Mouse (Mus musculus): Measurements from ENCODE around the gene Flrt2. TPM values are rescaled to one million over a fixed set of nuclear protein-coding genes. Genes with fewer than 3 reads are reported as not detected.
A peak's percentile ranks its signal among the peaks of the same experiment; 100 is the strongest.

Flrt2 gene
- total RNA-seq, 2 experiments from 2014 or later = not detected

GRCm38 (mm10) chr12:95723265-95723664 is 31.2 kb downstream of the Flrt2 start:
- no peak for ATAC-seq (replicated peaks; ENCODE audit: poor library complexity, severe bottlenecking)

GRCm38 (mm10) chr12:95734075-95734474 is 42.0 kb downstream of the Flrt2 start:
- ATAC-seq (replicated peaks; ENCODE audit: poor library complexity, severe bottlenecking) = no peak

GRCm38 (mm10) chr12:95737571-95737970 is 45.5 kb downstream of the Flrt2 start:
- ATAC-seq (replicated peaks; ENCODE audit: poor library complexity, severe bottlenecking) = no peak

- ATAC-seq (replicated peaks; ENCODE audit: poor library complexity, severe bottlenecking) = peak; percentile 17; the same call in 1 of the 2 replicates
Measured at GRCm38 (mm10) chr12:95738031-95738430, 46.0 kb downstream of the Flrt2 start.

- no peak for ATAC-seq (replicated peaks; ENCODE audit: poor library complexity, severe bottlenecking)
Measured at GRCm38 (mm10) chr12:95738491-95739135, 46.6 kb downstream of the Flrt2 start.

- ATAC-seq (replicated peaks; ENCODE audit: poor library complexity, severe bottlenecking) = no peak
Measured at GRCm38 (mm10) chr12:95739739-95740138, 47.7 kb downstream of the Flrt2 start.

GRCm38 (mm10) chr12:95741296-95741695 is 49.3 kb downstream of the Flrt2 start:
- ATAC-seq (replicated peaks; ENCODE audit: poor library complexity, severe bottlenecking) = peak; percentile 71

- ATAC-seq (replicated peaks; ENCODE audit: poor library complexity, severe bottlenecking) = no peak
Measured at GRCm38 (mm10) chr12:95744307-95744706, 52.3 kb downstream of the Flrt2 start.

GRCm38 (mm10) chr12:95746856-95747579 is 55.0 kb downstream of the Flrt2 start:
- peak; percentile 73 for ATAC-seq (replicated peaks; ENCODE audit: poor library complexity, severe bottlenecking)

GRCm38 (mm10) chr12:95748760-95749159 is 56.7 kb downstream of the Flrt2 start:
- peak; percentile 56 for ATAC-seq (replicated peaks; ENCODE audit: poor library complexity, severe bottlenecking)

- ATAC-seq (replicated peaks; ENCODE audit: poor library complexity, severe bottlenecking) = peak; percentile 48
Measured at GRCm38 (mm10) chr12:95749248-95749647, 57.2 kb downstream of the Flrt2 start.

GRCm38 (mm10) chr12:95759212-95759746 is 67.3 kb downstream of the Flrt2 start:
- no peak for ATAC-seq (replicated peaks; ENCODE audit: poor library complexity, severe bottlenecking)

- no peak for ATAC-seq (replicated peaks; ENCODE audit: poor library complexity, severe bottlenecking)
Measured at GRCm38 (mm10) chr12:95765255-95765654, 73.2 kb downstream of the Flrt2 start.

GRCm38 (mm10) chr12:95769041-95769440 is 77.0 kb downstream of the Flrt2 start:
- no peak for ATAC-seq (replicated peaks; ENCODE audit: poor library complexity, severe bottlenecking)

- no peak for ATAC-seq (replicated peaks; ENCODE audit: poor library complexity, severe bottlenecking)
Measured at GRCm38 (mm10) chr12:95770251-95770650, 78.2 kb downstream of the Flrt2 start.

GRCm38 (mm10) chr12:95790146-95790545 is 98.1 kb downstream of the Flrt2 start:
- ATAC-seq (replicated peaks; ENCODE audit: poor library complexity, severe bottlenecking) = no peak

GRCm38 (mm10) chr12:95816660-95817059 is 124.6 kb downstream of the Flrt2 start:
- ATAC-seq (replicated peaks; ENCODE audit: poor library complexity, severe bottlenecking) = no peak
